Mouse (Mus musculus) hindbrain, embryonic 16.5 days (tissue): ENCODE measurements around the gene Cxcr6. TPM values are rescaled to one million over a fixed set of nuclear protein-coding genes. Genes with fewer than 3 reads are reported as not detected.

Experiments used
- polyA plus RNA-seq: library from polyadenylated mRNA; unstranded; fragments of >200 nt; fragmentation: Nextera tagmentation; extraction: Ambion mirVana; gene quantifications from 2 replicates; pipeline ENCODE4 v1.2.1, GENCODE M21; 2015

Gene Cxcr6
- polyA plus RNA-seq, 1 experiment from 2014 or later: 0.18 TPM

Other genes with a start within 250 kb of the Cxcr6 start
- gene Slc6a20b, start 173.9 kb upstream of the Cxcr6 start, polyA plus RNA-seq: 0.35 and 0.39 TPM in 2 replicates
- 0.44 and 0.46 TPM in 2 replicates for gene Ccr9, start 128.0 kb upstream of the Cxcr6 start, polyA plus RNA-seq
- 16.4 and 18.7 TPM in 2 replicates for gene Slc6a20a, start 127.6 kb upstream of the Cxcr6 start, polyA plus RNA-seq
- gene Lztfl1, start 88.8 kb upstream of the Cxcr6 start, polyA plus RNA-seq: 42.6 and 45.2 TPM in 2 replicates
- gene Fyco1, start 45.4 kb downstream of the Cxcr6 start, polyA plus RNA-seq: 14.7 and 17.0 TPM in 2 replicates
- gene Xcr1, start 55.6 kb downstream of the Cxcr6 start, polyA plus RNA-seq: 0.04 and 0.07 TPM in 2 replicates
- gene Ccr1, start 162.2 kb downstream of the Cxcr6 start, polyA plus RNA-seq: 0.70 and 0.76 TPM in 2 replicates
- gene Ccr1l1, start 171.9 kb downstream of the Cxcr6 start, polyA plus RNA-seq: not detected in 2 replicates
- not detected in 2 replicates for gene Ccr3, start 215.5 kb downstream of the Cxcr6 start, polyA plus RNA-seq